Mouse (Mus musculus) spleen, postnatal 10 days (tissue): ENCODE measurements around the gene Cby3.
"Not testable (repeated sequence)": the region's sequence is repeated elsewhere in the genome, so short reads cannot be mapped to it uniquely, and the experiment has no call there.

Experiments used
- DNase-seq, 2 experiments: peaks; one replicate each; pipeline ENCODE4 v3.0.0; 2021 to 2022; ENCODE audit warnings: low spot score in 2 of 2

Gene Cby3

GRCm38 (mm10) chr11:50354162-50354561 is at the start of gene Cby3:
Gene Cby3 (plus strand): TSS chr11:50354462.
- no peak for DNase-seq

DNA sequence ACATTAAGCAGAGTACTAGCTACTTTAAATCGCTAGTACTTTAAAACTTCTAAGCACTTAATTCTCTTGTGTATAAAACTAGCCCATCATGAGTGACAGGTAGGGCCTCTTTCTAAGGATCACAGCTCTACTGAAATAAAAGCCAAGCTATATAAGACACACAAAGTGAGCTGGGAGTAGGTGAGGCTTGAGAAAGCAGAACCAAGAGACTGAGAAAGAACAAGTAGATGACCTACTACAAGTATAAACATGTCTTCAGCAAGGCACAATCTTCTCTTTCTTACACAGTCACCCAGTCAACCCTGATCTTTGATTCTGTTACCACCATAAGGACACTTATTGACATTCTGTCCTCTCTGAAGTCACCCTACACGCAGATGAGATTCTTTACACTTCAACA is 41.5 kb upstream of the Cby3 start:
- DNase-seq: no peak

- not testable (repeated sequence) for DNase-seq
These were observed 34.9 kb upstream of the Cby3 start for GRCm38 (mm10) chr11:50319343-50319742.

GRCm38 (mm10) chr11:50321239-50321638 is 33.0 kb upstream of the Cby3 start:
- no peak for DNase-seq

- DNase-seq: no peak
These were observed 31.9 kb upstream of the Cby3 start for GRCm38 (mm10) chr11:50322345-50322744.

DNA sequence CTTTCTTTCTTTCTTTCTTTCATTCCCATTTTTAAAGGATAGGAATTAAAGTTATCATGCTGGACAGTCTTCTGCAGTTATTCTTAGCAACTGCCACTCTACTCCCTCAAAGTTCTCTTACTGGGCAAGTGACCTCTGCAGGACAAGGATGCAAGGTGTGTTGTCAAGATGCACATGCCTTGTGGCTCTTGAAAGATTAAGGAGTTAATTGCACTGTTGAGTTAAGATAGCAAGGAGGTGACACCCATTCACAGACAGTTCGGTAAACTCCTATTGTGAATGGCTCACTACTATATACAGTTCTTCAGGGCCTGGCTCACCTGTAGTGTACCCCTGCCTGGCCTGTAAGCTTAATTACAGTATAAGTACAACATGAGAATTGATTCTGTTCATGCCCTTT is 30.4 kb upstream of the Cby3 start:
- DNase-seq: no peak

GRCm38 (mm10) chr11:50324751-50325471 is 29.4 kb upstream of the Cby3 start:
- DNase-seq: peak in 1 of 2 experiments; percentile 24

- DNase-seq: peak; percentile 97
These were observed 28.6 kb upstream of the Cby3 start, which contains the start of gene Canx for GRCm38 (mm10) chr11:50325496-50326301. Gene Canx (minus strand): TSS chr11:50325673.

GRCm38 (mm10) chr11:50326302-50326966 is 27.8 kb upstream of the Cby3 start:
- DNase-seq: no peak

GRCm38 (mm10) chr11:50328075-50328625 is 26.1 kb upstream of the Cby3 start:
- DNase-seq: no peak

DNA sequence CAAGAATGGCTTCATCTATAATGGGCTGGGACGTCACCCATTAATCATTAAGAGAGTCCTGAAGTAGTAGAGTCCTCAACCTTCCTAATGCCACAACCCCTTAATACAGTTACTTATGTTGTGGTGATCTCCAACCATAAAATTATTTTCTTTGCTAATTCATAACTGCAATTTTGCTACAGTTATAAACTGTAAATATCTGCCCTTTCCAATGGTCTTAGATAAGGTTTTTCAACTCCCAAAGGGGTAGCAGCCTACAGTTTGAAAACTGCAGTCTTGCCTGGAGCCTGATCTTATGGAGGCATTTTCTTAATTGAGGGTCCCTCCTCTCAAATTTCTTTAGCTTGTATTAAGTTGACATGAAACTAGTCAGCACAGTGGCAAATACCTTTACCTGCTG is 24.9 kb upstream of the Cby3 start:
- no peak for DNase-seq

DNA sequence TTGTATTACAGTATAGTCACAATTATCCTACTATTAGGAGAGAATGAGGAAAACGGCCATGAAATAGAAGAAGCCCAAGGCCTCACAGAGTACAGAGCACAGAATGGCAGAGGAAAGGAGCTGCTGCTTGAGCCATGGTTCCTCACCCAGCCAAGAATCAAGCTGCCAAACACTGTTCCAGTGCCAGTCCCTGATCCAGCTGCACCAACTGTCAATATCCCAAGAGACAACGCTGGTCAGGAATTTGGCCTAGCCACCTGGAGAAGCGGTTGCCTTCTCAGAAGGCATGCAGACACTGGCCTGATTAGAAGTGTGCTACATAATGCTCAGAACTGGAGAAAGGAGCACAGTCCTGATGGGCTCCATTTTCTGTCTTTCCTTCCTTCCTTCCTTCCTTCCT is 21.1 kb upstream of the Cby3 start:
- DNase-seq: no peak

DNA sequence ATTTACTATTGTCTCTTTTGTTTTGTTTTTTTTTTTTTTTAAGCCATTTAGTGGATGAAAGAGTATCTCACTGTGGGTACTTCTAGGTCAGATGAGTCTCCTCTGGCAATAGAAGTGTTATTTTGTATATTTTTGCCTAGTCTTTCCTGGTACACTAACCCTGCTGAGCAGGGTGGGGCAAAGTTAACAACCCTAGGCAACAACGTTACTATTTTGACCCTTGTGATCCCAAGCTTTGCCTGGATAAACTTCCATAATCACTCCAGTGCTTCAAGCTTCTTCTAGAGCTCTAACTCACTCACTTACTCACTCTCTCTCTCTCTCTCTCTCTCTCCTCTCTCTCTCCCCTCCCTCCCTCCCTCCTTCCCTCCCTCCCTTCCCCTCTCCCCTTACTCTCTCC is 18.1 kb upstream of the Cby3 start:
- DNase-seq: no peak

GRCm38 (mm10) chr11:50336891-50337290 is 17.4 kb upstream of the Cby3 start:
- DNase-seq: no peak

- no peak for DNase-seq
These were observed 8.8 kb upstream of the Cby3 start for GRCm38 (mm10) chr11:50345486-50345885.

DNA sequence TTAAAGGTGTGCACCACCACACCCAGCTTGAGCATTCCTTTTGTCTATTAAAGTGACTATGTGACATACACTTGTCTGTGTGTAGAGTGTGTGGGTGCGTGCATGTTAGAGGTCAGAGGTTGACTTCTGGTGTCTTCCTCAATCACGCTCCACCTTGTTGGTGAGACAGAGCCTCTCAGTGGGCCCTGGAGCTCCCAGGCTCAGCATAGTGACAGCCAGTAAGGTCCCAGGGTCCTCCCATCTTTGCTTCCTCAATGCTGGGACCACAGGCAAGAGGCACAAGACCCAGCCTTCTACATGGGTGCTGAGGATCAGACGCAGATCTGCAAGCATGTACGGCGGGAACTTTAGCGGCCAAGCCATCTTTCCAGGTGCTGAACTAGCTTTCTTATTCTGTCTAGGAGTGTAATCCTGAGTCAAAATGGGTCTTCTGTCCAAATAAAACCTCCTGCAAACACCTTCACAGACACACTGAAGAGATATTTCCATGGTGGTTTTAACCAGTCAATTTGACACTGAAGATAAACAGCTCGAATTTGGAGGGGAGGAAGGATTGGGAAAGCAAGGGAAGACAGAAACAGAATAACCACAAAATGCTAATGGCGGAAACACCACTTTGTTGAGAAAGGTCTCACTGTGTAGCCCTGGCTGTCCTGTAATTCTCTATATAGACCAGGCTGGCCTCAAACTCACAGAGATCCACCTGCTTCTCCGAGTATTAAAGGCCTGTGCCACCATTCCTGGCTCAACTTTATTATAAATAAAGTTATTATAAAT is 7.8 kb upstream of the Cby3 start:
- DNase-seq: no peak

DNA sequence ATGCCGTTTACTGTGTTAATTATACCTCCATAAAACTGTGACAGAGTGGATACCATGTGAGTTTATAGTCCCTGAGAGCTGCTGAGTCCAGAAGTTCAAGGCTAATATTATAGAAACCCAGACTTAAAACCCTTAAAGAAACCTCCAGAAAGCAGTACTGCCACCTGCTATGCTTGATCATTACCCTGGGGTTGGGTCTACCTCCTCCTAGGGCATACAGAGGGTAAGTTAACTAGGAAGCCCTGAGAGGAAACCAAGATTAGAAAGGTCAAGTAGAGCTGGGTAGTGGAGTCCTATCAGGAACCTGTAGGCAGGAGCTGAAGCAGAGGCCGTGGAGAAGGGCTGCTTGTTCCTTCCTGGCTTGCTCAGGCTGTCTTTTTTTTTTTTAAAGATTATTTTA is 2.1 kb upstream of the Cby3 start:
- DNase-seq: no peak

- DNase-seq: no peak
These were observed 589 bp downstream of the Cby3 start for GRCm38 (mm10) chr11:50354851-50355250.

DNA sequence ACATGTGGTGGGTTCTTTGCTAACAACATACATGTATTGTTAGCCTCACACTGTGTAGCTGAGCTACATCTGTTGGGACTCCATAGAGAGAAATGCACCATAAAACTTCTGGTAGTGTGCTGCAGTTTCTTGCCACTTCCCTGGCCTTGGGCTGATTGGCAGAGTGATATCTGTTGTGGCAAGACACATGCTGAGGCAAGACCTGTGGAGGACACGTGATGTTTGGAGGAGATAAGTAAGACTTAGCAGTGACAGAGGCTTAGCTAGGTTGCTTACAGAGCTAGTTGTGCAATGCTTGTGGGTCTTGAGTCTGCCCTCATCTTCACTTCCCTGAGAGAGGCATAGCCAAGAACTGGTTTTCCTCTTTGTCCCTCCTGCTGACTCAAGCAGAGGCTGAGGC is 1.1 kb downstream of the Cby3 start:
- DNase-seq: no peak

DNA sequence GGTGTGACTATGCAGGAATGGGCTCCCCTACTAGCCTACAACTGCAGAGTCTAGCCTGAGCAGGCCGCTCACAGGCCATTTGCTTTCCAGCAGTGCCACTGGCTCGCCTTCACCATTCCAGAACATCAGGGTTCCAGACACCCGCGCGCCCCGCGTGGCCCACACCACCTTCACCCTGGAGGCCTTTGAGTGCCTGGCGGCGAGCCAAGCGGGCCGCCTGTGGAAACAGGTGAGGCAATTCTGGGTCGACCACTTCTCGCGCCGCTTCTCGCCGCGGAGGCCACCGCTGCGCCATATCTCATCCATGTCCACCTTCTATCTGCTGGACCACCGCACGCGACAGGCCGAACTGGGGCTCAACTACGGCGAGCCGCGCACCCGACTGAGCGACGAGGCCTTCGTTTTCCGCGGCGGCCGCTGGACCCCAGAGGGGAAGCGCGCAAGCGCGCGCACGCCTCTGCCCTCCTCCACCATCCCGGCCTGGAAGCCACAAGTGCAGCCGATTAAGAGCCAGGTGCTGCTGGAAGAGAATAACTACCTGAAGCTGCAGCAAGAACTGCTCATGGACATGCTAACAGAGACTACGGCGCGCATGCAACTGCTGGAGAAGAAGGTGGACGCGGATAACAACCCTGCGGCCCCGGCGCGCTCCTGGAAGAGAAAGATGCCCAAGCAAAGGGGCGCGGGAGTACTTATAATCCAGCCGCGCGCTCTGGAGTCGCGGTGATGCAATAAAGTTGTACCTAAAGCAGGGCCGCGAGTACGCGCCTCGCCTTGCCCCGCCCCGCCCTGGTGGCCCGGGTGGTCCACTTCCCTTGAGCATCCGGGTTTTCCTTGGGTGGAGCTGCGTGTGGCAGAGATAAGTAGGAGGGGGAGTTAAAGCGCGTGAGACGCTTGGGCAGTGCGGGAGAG is 4.9 kb downstream of the Cby3 start:
- peak in 1 of 2 experiments; percentile 45 for DNase-seq
